Mouse (Mus musculus): ENCODE results near the gene Arhgef6. TPM values are rescaled to one million over a fixed set of nuclear protein-coding genes. Genes with fewer than 3 reads are reported as not detected.

Arhgef6 gene
- 5.6 and 6.5 TPM in 2 replicates for polyA plus RNA-seq (2015; fragmentation: Nextera tagmentation; extraction: Ambion mirVana)

GRCm38 (mm10) chrX:57338371-57339211 lies at the start of gene Arhgef6:
Arhgef6 (minus strand) TSS chrX:57338729.
- no peaks in the 10 kb centered on the region for H3K9me3 ChIP-seq
- no peaks in the 10 kb centered on the region for H3K27me3 ChIP-seq (replicated peaks)
- no peak for ATAC-seq (replicated peaks)
- H3K4me3 ChIP-seq: no peak within 1 kb of the TSS
- H3K27ac ChIP-seq: no peak within 1 kb of the TSS
- 68% methylated on average over 18 of the region's 18 CpGs for WGBS
- H3K4me2 ChIP-seq: no peak within 1 kb of the TSS
- no peaks in the 10 kb centered on the region for H3K36me3 ChIP-seq (replicated peaks)
- no peaks in the 10 kb centered on the region for H3K4me1 ChIP-seq
- H3K9ac ChIP-seq: no peak within 1 kb of the TSS

GRCm38 (mm10) chrX:57380915-57381314 lies 42.4 kb upstream of the Arhgef6 start:
- no peaks in the 10 kb centered on the region for H3K9me3 ChIP-seq
- no peaks in the 10 kb centered on the region for H3K27me3 ChIP-seq (replicated peaks)
- no peak overlapping the region for H3K9ac ChIP-seq
- no peak overlapping the region for H3K4me3 ChIP-seq
- peaks cover 12% of the 10 kb centered on the region; the same call in 1 of the 2 replicates for H3K36me3 ChIP-seq (replicated peaks)
- WGBS: 55% methylated on average over 5 of the region's 5 CpGs
- no peaks in the 10 kb centered on the region for H3K4me1 ChIP-seq
- 0 out of 2 replicates have a peak, but pooled peaks have one; percentile 24 for ATAC-seq (replicated peaks)
- H3K4me2 ChIP-seq: no peak overlapping the region
- no peak overlapping the region for H3K27ac ChIP-seq

GRCm38 (mm10) chrX:57378579-57378978 lies 40.0 kb upstream of the Arhgef6 start:
- peaks cover 12% of the 10 kb centered on the region; the same call in 1 of the 2 replicates for H3K36me3 ChIP-seq (replicated peaks)
- no peak overlapping the region for H3K27ac ChIP-seq
- WGBS: 91% methylated on average over 3 of the region's 3 CpGs
- H3K27me3 ChIP-seq (replicated peaks): no peaks in the 10 kb centered on the region
- H3K9me3 ChIP-seq: no peaks in the 10 kb centered on the region
- H3K4me1 ChIP-seq: no peaks in the 10 kb centered on the region
- H3K4me3 ChIP-seq: no peak overlapping the region
- H3K4me2 ChIP-seq: no peak overlapping the region
- no peak for ATAC-seq (replicated peaks)
- no peak overlapping the region for H3K9ac ChIP-seq

- no peak overlapping the region for H3K4me3 ChIP-seq
- 83% methylated on average over 3 of the region's 3 CpGs for WGBS
- H3K27me3 ChIP-seq (replicated peaks): no peaks in the 10 kb centered on the region
- H3K27ac ChIP-seq: no peak overlapping the region
- no peaks in the 10 kb centered on the region for H3K4me1 ChIP-seq
- no peaks in the 10 kb centered on the region for H3K9me3 ChIP-seq
- no peak overlapping the region for H3K9ac ChIP-seq
- no peak overlapping the region for H3K4me2 ChIP-seq
- no peak for ATAC-seq (replicated peaks)
- peaks cover 12% of the 10 kb centered on the region; the same call in 1 of the 2 replicates for H3K36me3 ChIP-seq (replicated peaks)
These were observed 38.6 kb upstream of the Arhgef6 start for GRCm38 (mm10) chrX:57377096-57377495.

- Histone ChIP-seq H3K4me3 (no peak overlapping the region), H3K27ac (no peak overlapping the region), H3K36me3 (replicated peaks) (0 out of 2 replicates have a peak, but pooled peaks cover 7% of the 10 kb centered on the region), H3K4me1 (no peaks in the 10 kb centered on the region), H3K4me2 (no peak overlapping the region), H3K27me3 (replicated peaks) (no peaks in the 10 kb centered on the region), H3K9me3 (no peaks in the 10 kb centered on the region), H3K9ac (no peak overlapping the region)
- WGBS: 85% methylated on average over 2 of the region's 2 CpGs
- no peak for ATAC-seq (replicated peaks)
These were observed 35.5 kb upstream of the Arhgef6 start for GRCm38 (mm10) chrX:57374029-57374428.

- 0 out of 2 replicates have a peak, but pooled peaks cover 5% of the 10 kb centered on the region for H3K36me3 ChIP-seq (replicated peaks)
- 85% methylated on average over 2 of the region's 2 CpGs for WGBS
- no peaks in the 10 kb centered on the region for H3K9me3 ChIP-seq
- H3K27me3 ChIP-seq (replicated peaks): no peaks in the 10 kb centered on the region
- no peak overlapping the region for H3K4me3 ChIP-seq
- H3K9ac ChIP-seq: no peak overlapping the region
- no peaks in the 10 kb centered on the region for H3K4me1 ChIP-seq
- no peak overlapping the region for H3K27ac ChIP-seq
- no peak overlapping the region for H3K4me2 ChIP-seq
- no peak for ATAC-seq (replicated peaks)
These were observed 35.0 kb upstream of the Arhgef6 start for GRCm38 (mm10) chrX:57373543-57373942.

- Histone ChIP-seq H3K9me3 (no peaks in the 10 kb centered on the region), H3K36me3 (replicated peaks) (0 out of 2 replicates have a peak, but pooled peaks cover 5% of the 10 kb centered on the region), H3K27me3 (replicated peaks) (no peaks in the 10 kb centered on the region), H3K4me1 (no peaks in the 10 kb centered on the region), H3K4me2 (no peak overlapping the region), H3K9ac (no peak overlapping the region), H3K27ac (no peak overlapping the region), H3K4me3 (no peak overlapping the region)
- WGBS: 84% methylated on average over 4 of the region's 4 CpGs
- ATAC-seq (replicated peaks): no peak
These were observed 34.4 kb upstream of the Arhgef6 start for GRCm38 (mm10) chrX:57372965-57373364.

GRCm38 (mm10) chrX:57364891-57365569 lies 26.5 kb upstream of the Arhgef6 start:
- Histone ChIP-seq H3K36me3 (replicated peaks) (no peaks in the 10 kb centered on the region), H3K9ac (no peak overlapping the region), H3K27ac (no peak overlapping the region), H3K4me3 (no peak overlapping the region), H3K9me3 (no peaks in the 10 kb centered on the region), H3K4me2 (no peak overlapping the region), H3K27me3 (replicated peaks) (no peaks in the 10 kb centered on the region), H3K4me1 (no peaks in the 10 kb centered on the region)
- WGBS: 60% methylated on average over 2 of the region's 2 CpGs
- ATAC-seq (replicated peaks): no peak

- H3K9ac ChIP-seq: no peak overlapping the region
- no peaks in the 10 kb centered on the region for H3K36me3 ChIP-seq (replicated peaks)
- 54% methylated on average over 1 of the region's 1 CpGs for WGBS
- no peak overlapping the region for H3K27ac ChIP-seq
- no peak for ATAC-seq (replicated peaks)
- H3K4me3 ChIP-seq: no peak overlapping the region
- no peaks in the 10 kb centered on the region for H3K9me3 ChIP-seq
- H3K4me2 ChIP-seq: no peak overlapping the region
- H3K27me3 ChIP-seq (replicated peaks): no peaks in the 10 kb centered on the region
- H3K4me1 ChIP-seq: no peaks in the 10 kb centered on the region
These were observed 20.8 kb upstream of the Arhgef6 start for GRCm38 (mm10) chrX:57359316-57359715.

- WGBS: 75% methylated on average over 4 of the region's 4 CpGs
- no peak overlapping the region for H3K4me2 ChIP-seq
- no peak overlapping the region for H3K27ac ChIP-seq
- no peaks in the 10 kb centered on the region for H3K9me3 ChIP-seq
- H3K36me3 ChIP-seq (replicated peaks): no peaks in the 10 kb centered on the region
- ATAC-seq (replicated peaks): no peak
- H3K4me1 ChIP-seq: no peaks in the 10 kb centered on the region
- H3K27me3 ChIP-seq (replicated peaks): no peaks in the 10 kb centered on the region
- no peak overlapping the region for H3K9ac ChIP-seq
- no peak overlapping the region for H3K4me3 ChIP-seq
These were observed 691 bp upstream of the Arhgef6 start for GRCm38 (mm10) chrX:57339220-57339619.

- no peak overlapping the region for H3K27ac ChIP-seq
- H3K4me2 ChIP-seq: no peak overlapping the region
- ATAC-seq (replicated peaks): no peak
- H3K9me3 ChIP-seq: no peaks in the 10 kb centered on the region
- H3K36me3 ChIP-seq (replicated peaks): no peaks in the 10 kb centered on the region
- H3K27me3 ChIP-seq (replicated peaks): no peaks in the 10 kb centered on the region
- no peaks in the 10 kb centered on the region for H3K4me1 ChIP-seq
- H3K9ac ChIP-seq: no peak overlapping the region
- no peak overlapping the region for H3K4me3 ChIP-seq
These were observed 947 bp downstream of the Arhgef6 start for GRCm38 (mm10) chrX:57337582-57337981.

- Histone ChIP-seq H3K27me3 (replicated peaks) (no peaks in the 10 kb centered on the region), H3K4me1 (no peaks in the 10 kb centered on the region), H3K4me2 (no peak overlapping the region), H3K9ac (no peak overlapping the region), H3K36me3 (replicated peaks) (no peaks in the 10 kb centered on the region), H3K27ac (no peak overlapping the region), H3K9me3 (no peaks in the 10 kb centered on the region), H3K4me3 (no peak overlapping the region)
- ATAC-seq (replicated peaks): no peak
- 83% methylated on average over 9 of the region's 9 CpGs for WGBS
These were observed 1.6 kb downstream of the Arhgef6 start for GRCm38 (mm10) chrX:57336958-57337357.
